Mouse (Mus musculus) CD4-positive, CD25-positive, alpha-beta regulatory T cell, adult 2 months (primary cell): ENCODE results near the gene V1ra8.
"Not testable (repeated sequence)": the region's sequence is repeated elsewhere in the genome, so short reads cannot be mapped to it uniquely, and the experiment has no call there.

Source experiments
- DNase-seq: peaks from one replicate; pipeline ENCODE4 v3.0.0-alpha.2; 2012; ENCODE audit warnings: low read depth, low spot score

V1ra8 gene

GRCm38 (mm10) chr6:90202493-90202892 lies at the start of gene V1ra8:
V1ra8 (plus strand) TSS chr6:90202793.
- DNase-seq = not testable (repeated sequence)

GRCm38 (mm10) chr6:90160139-90160538 lies 42.5 kb upstream of the V1ra8 start:
- no peak for DNase-seq

GRCm38 (mm10) chr6:90174508-90174907 lies 28.1 kb upstream of the V1ra8 start, which contains the start of gene Vmn1r52:
Vmn1r52 (plus strand) TSS chr6:90174808.
- no peak for DNase-seq

GRCm38 (mm10) chr6:90224338-90224737 lies 21.7 kb downstream of the V1ra8 start, which contains the start of gene Vmn1r53:
Vmn1r53 (minus strand) TSS chr6:90224438.
- no peak for DNase-seq

- DNase-seq = not testable (repeated sequence)
Observed at GRCm38 (mm10) chr6:90232114-90232513, 29.5 kb downstream of the V1ra8 start.

GRCm38 (mm10) chr6:90232681-90233080 lies 30.1 kb downstream of the V1ra8 start:
- DNase-seq = no peak

GRCm38 (mm10) chr6:90244019-90244418 lies 41.4 kb downstream of the V1ra8 start:
- DNase-seq = no peak

GRCm38 (mm10) chr6:90246000-90246399 lies 43.4 kb downstream of the V1ra8 start, which contains the start of gene Vmn1r54:
Vmn1r54 (plus strand) TSS chr6:90246300.
- no peak for DNase-seq
